Mouse (Mus musculus): Measurements from ENCODE around the gene Cacna1d. TPM values are rescaled to one million over a fixed set of nuclear protein-coding genes. Genes with fewer than 3 reads are reported as not detected.

Gene Cacna1d
- total RNA-seq, 2 experiments from 2014 or later, result 3.7 to 3.9 TPM

DNA sequence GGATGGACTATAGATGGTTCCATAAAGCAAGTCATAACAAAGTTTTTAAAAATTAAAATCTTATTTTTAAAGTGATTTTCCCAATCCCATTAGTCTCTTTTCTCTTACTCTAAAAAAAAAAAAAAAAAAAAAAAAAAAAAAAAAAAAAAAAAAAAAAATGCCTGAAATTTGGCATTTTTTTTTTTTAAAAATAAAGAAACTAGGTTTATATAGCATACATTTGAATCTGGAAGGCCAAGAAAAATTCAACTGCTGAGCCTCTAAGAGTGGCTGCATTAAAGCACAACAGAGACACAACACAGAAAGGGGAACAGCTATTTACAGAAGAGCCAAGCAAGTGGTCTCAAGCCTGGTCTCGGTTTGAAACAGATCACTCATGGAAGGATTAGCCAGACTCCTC, 112.9 kb downstream of the Cacna1d start:
- no peak for ATAC-seq (ENCODE audit: poor library complexity, severe bottlenecking)

GRCm38 (mm10) chr14:30372878-30373277, 118.4 kb downstream of the Cacna1d start:
- no peak for ATAC-seq (ENCODE audit: poor library complexity, severe bottlenecking)

DNA sequence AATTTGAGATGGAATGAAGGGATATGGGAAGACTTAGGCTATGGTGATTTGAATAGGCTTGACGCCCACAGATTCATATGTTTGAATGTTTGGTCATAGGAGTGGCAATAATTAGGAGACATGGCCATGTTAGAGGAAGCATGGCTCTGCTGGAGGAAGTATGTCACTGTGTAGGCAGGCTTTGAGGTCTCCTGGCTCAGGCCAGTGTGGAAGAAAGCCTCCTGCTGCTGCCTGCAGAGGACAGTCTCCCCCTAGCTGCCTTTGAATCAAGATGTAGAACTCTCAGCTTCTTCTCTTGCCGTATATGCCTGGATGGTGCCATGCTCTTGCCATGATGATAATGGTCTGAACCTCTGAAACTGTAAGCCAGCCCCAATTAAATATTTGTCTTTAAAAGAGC, 120.2 kb downstream of the Cacna1d start:
- no peak for ATAC-seq (ENCODE audit: poor library complexity, severe bottlenecking)

DNA sequence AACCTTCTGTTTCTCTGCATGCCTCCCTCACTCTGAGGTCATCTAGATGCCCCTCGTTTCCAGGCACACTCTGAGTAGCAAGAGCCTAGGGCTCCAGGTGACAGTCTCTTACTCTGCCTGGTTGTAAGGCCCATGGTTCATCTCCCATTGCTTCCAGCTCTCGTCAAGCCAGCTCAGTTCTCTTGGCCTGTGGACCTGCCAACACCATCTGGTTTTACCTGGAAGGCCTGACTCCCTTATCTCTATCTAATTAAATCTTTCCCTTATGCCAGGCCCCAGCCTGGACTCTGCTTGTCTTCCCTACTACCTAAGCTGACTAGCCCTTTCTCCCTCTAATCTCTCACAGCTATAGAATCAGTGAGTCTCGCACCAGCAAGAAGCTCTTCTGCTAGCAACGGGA, 124.2 kb downstream of the Cacna1d start:
- no peak for ATAC-seq (ENCODE audit: poor library complexity, severe bottlenecking)

- no peak for ATAC-seq (ENCODE audit: poor library complexity, severe bottlenecking)
Observed at GRCm38 (mm10) chr14:30365866-30366265, 125.4 kb downstream of the Cacna1d start.

DNA sequence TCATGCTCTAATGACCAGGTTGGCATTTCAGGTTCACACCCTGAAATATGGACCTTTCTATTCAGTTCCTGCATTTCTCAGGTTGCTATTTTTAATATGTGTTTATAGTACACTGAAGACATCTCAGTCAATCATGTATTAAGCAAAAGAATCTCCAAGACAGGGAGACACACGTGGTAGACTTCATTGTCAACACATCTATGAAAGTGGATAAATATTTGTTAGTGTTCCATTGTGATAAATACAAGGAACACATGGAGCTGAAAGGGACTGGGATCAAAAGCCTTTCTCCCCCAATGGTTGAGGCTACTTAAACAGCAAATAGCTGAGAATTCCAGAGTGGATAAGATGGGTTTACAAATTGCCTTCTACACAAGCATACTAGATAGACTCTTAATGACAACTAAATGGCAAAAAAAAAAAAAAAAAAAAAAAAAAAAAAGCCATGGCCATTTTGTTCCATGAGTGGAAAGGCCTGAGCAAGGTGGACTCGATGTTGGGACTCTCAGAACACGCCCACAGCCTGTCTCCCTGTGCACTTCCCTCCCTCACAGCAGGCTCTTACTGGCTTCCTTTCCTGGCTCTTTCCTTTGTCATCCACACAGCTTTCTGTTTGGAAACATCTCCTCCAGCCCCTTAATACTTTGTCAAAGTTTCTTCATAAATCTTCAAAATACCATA, 127.6 kb downstream of the Cacna1d start:
- ATAC-seq (ENCODE audit: poor library complexity, severe bottlenecking), result no peak

GRCm38 (mm10) chr14:30362370-30362769, 128.9 kb downstream of the Cacna1d start:
- ATAC-seq (ENCODE audit: poor library complexity, severe bottlenecking), result peak; percentile 62; the same call in 1 of the 2 replicates

DNA sequence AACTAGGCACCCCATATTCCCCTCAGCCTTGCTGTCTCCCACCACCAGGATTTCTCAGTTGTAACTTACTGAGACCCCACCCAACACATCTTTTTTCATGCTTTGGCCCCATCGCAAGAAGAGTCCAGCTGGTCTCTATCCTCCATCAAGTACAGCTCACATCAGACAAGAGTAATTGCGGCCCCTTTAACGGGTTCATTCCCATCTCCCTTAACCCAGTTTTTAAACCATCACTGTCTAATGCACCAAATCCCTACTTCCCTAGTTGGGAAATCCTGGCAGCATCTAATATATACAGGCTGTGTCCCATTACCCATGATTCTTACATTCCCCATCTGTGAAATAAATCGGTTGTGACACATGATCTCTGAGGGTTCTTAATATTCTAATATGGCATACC, 130.8 kb downstream of the Cacna1d start:
- no peak for ATAC-seq (ENCODE audit: poor library complexity, severe bottlenecking)

DNA sequence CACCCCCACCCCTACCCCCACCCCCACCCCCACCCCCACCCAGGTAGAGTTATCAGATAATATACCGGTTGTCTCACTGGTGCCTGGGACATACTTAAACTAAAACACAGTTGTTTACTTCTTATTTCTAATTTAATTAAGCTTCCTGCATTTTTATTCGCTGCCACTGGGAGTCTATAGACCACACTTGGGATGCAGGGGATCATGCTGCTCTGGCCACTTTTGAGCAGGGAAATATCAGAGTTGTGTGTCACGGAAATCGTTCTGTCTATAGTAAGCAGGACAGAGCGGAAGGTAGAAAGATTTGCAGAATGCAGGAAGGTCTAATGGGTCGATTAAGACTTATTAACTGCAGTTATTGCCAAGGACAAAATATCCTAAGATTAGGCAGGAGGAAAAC, 131.3 kb downstream of the Cacna1d start:
- no peak for ATAC-seq (ENCODE audit: poor library complexity, severe bottlenecking)

DNA sequence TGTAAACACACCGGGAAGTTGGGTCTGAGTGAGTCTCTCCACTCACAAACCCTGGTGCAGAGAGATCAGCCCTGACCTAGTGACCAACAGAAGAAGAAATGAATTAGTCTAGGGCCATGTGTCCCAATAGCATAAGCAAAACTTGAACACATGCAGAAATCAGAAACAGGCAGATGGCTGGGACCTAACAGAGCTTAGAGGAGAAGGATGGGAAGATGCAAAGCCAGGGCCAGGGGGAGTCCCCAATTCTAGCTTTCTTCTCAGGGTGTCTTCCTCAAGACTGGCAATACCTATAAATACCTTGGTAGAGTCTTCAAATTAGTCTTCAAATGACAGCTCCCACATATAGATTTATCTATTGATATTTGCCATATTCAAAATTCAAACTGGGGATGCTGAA, 133.2 kb downstream of the Cacna1d start:
- ATAC-seq (ENCODE audit: poor library complexity, severe bottlenecking), result no peak

DNA sequence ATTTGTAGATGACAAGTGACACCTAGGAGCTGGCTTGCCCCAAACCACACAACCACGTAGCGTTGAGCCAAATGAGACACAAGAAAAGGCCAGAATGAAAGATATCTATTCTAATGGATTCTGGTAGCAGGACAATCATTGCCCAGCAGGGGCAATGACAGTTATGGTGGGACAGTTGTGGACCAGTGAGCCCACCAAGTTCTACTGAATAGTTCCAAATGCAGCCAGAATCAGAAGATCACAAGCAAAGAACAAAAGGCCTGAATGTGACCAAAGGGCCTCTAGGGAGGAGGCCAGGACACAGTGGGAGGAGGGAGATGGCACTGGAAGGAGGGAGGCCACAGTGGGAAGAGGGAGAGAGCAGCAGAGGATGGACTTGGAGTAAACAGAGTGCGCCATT, 134.8 kb downstream of the Cacna1d start:
- ATAC-seq (ENCODE audit: poor library complexity, severe bottlenecking), result no peak

DNA sequence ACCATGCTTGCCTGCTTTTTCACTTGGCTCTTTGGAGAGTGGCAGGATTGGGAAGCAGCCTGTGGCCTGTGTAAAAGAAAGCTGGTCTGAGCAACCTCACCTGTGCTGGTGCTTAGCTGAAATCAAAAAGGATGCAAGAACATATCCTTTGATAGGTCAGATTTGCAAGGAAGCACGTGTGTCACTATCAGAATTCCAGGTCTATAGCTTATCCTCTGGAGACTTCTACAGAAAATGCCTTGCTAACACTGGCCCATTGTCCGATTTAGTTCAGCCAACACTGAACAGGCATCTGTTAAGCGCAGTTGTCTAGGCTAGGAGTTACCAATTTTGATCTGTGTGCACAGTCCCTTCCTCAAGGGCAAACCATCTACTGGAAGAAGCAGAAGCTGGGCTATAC, 136.5 kb downstream of the Cacna1d start:
- ATAC-seq (ENCODE audit: poor library complexity, severe bottlenecking), result no peak

GRCm38 (mm10) chr14:30354127-30354463, 137.2 kb downstream of the Cacna1d start:
- no peak for ATAC-seq (ENCODE audit: poor library complexity, severe bottlenecking)

DNA sequence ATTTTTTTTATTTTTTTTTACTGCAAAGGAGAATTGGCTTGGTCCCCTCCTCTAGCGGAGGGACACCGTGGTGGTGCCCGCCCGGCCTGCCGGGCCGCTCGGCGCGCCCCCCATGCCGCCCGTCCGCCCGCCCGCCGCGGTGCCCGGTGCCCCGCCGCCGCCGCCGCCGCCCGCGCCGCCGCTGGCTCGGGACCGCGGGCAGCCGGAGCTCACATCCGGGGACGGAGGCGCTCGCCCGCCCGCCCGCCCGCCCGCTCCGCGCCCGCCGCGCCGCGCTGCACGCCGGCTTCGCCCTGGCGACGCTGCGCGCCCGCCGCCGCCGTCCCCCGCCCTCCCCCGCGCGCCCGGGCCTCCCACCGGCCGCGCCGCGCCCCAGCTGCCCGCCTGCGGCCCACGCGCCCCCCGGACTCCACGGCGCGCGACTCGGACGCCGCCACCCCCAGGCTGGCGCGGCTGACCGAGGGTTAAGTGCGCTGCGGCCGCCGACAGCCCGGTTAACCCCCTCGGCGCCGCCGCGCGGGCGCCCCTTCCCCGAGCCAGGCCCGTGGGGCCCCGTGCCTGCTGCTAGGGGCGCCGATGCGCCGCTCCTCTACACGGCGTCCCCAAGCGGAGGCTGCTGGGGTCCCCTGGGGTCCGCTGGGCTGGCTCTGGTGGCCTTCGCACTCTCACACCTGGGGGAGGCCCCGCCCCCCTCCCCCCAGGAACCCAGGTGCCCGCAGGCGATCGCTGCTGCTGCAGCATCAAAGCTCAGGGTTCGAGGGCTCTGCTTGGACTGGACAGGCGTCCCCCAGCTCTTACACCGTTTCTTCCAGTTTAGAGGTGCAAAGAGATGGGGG, 137.7 kb downstream of the Cacna1d start:
- ATAC-seq (ENCODE audit: poor library complexity, severe bottlenecking), result no peak

GRCm38 (mm10) chr14:30352951-30353270, 138.3 kb downstream of the Cacna1d start:
- no peak for ATAC-seq (ENCODE audit: poor library complexity, severe bottlenecking)

- no peak; the same call in 1 of the 2 replicates for ATAC-seq (ENCODE audit: poor library complexity, severe bottlenecking)
Observed at GRCm38 (mm10) chr14:30352061-30352950, 138.9 kb downstream of the Cacna1d start.

GRCm38 (mm10) chr14:30350285-30350684, 141.0 kb downstream of the Cacna1d start:
- no peak for ATAC-seq (ENCODE audit: poor library complexity, severe bottlenecking)

DNA sequence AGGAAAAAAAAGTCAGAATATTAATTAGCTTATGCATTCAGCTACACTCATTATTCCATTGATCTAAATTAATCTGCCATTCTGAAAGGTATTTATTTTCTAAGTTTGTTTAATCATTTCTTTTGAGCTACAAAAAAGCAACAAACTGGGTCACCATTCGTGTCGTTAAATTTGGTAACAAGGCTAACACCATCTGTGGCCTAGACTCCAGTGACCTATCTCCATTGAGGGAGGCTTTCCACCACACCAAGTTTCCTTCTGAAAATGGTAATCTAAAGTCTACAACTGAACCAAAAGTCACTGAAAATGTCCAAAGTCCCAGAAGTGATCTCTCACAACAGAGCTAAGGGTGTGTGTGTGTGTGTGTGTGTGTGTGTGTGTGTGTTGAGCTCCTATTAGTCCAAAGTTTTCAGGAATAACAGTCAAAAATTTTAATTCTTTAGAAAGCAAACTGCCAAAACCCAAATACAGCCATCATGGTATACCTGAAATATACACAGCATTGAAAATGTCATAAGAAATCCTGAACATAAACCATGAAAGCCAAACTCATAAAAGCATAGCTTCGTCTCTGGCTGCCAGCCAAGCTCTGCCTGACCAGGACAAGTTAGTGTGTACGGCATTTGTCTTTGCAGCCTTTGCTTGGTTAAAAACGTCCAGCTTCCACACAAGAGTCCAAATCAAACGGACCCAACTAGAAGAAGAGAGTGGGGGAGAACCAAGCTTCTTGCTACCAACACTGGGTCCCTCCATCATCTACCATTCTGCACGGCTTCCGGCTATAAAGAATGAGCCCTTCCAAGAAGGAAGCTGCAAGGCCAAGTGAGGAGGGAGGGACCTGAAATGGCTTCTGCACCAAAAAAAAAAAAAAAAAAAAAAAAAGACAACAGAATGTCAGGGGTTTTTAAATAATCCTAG, 146.0 kb downstream of the Cacna1d start:
- no peak for ATAC-seq (ENCODE audit: poor library complexity, severe bottlenecking)

DNA sequence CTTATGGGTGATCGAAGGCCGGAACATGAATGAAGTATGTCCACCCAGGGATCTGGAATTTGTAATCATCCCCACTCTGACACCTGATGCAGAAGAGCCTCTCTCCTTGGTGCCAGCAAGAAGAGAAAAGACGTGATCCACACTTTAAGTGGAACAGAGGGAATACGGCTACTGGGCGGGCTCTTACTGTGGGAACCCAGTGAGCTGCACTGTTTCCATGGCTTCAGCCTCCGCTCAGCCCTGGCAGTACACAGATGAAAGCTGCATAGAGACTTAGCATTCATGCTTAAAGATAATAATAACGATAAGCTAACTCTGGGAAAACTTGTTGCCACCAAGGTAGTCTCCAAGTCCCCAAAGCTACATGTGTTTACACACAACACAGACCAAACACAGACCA, 147.5 kb downstream of the Cacna1d start:
- no peak for ATAC-seq (ENCODE audit: poor library complexity, severe bottlenecking)

DNA sequence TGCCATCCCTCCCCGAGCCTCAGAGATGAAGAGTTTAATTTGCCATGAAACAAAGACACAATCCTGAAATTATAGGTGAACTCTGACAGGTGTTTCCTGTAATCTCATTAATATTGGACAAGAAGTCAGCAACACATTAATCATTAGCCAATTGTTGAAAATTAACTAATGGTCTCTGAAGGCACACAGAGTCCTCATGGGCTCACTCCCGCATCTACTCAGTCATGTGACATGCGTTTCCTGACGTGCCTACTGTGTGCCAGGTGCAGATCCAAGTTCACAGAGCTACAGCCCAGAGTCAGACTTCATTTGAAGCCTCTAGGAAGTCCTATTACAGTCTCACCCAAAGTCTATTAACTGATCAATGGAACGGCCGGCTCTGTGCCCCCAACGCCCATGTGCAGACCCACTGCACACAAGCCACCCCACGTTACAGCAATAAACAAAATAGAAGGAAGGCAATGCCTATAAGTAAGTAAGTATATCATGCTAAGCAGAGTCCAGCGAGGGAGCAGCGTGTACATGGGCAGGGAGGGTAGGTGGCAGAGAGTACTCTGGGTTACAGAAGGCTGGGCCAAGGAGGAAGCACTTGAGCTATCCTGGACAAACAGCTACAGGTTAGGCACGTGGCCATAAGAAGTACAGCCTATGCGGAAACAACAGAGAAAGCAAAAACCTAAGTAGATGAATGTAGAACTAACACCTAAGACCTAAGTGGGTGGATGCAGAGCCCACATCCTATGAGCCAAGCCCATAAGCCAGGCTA, 149.2 kb downstream of the Cacna1d start:
- ATAC-seq (ENCODE audit: poor library complexity, severe bottlenecking), result no peak
